Mouse (Mus musculus) gastrocnemius, postnatal 4 days (tissue): Measurements from ENCODE around the gene Atp6v1e1. TPM values are rescaled to one million over a fixed set of nuclear protein-coding genes. Genes with fewer than 3 reads are reported as not detected.

Experiments
- DNase-seq, 2 experiments: peaks; one replicate each; pipeline ENCODE4 v3.0.0; 2021 to 2022; ENCODE audit warnings: low spot score in 2 of 2, mixed read lengths in 2 of 2
- microRNA-seq: library from miRNA; unstranded; fragments of <30 nt; microRNA quantifications from one replicate; pipeline ENCODE4 v1.2.0, GENCODE M21; 2021
- total RNA-seq, 2 experiments: library from RNA; stranded (reverse); gene quantifications; 2 replicates each; pipeline ENCODE4 v1.2.3; 2021

Gene Atp6v1e1
- total RNA-seq, 2 experiments from 2014 or later, result 122 to 133 TPM

- DNase-seq, result no peak
These were observed 48.8 kb downstream of the Atp6v1e1 start for GRCm38 (mm10) chr6:120773763-120774162.

GRCm38 (mm10) chr6:120773149-120773628, 49.4 kb downstream of the Atp6v1e1 start, which contains the start of gene Slc25a18:
Slc25a18 (plus strand) TSS chr6:120773578.
- DNase-seq, result no peak

- DNase-seq, result no peak
These were observed 50.6 kb downstream of the Atp6v1e1 start for GRCm38 (mm10) chr6:120772025-120772424.

GRCm38 (mm10) chr6:120771366-120771765, 51.2 kb downstream of the Atp6v1e1 start:
- no peak for DNase-seq

- no peak for DNase-seq
These were observed 52.6 kb downstream of the Atp6v1e1 start for GRCm38 (mm10) chr6:120769972-120770371.

GRCm38 (mm10) chr6:120761151-120761550, 61.4 kb downstream of the Atp6v1e1 start:
- DNase-seq, result no peak

- no peak for DNase-seq
These were observed 76.2 kb downstream of the Atp6v1e1 start for GRCm38 (mm10) chr6:120746416-120746815.

Small RNA genes lying within 50 kb of the gene (microRNA-seq; reads per million reads assigned to microRNA genes)
- not detected for gene Gm25193

Other genes with a start within 250 kb of the Atp6v1e1 start
- 10 to 100 TPM; 14.4 to 18.9 TPM for gene Cecr2, start 156.4 kb downstream of the Atp6v1e1 start, total RNA-seq
- under 1 TPM; 0.44 to 0.64 TPM for gene Slc25a18, start 49.2 kb downstream of the Atp6v1e1 start, total RNA-seq
- 10 to 100 TPM; 39.1 to 43.3 TPM for gene Bcl2l13, start 13.4 kb upstream of the Atp6v1e1 start, total RNA-seq
- 1 to 10 TPM; 4.7 to 4.8 TPM for gene Bid, start 94.1 kb upstream of the Atp6v1e1 start, total RNA-seq